In genomic region chr15:83676286-83676685, GRCm38 (mm10) we compare ENCODE assay signal across 17 mouse cellular contexts. TPM values are rescaled to one million over a fixed set of nuclear protein-coding genes. Genes with fewer than 3 reads are reported as not detected.
"Had no signal": no experiment of that assay in that cellular context is flagged by ENCODE, and none has a peak within 500 bp of the region (broad histone marks: within the 10 kb centered on the region; RNA-seq: fewer than 3 reads in every experiment).

No protein-coding gene starts in this region.

- H3K4me2 ChIP-seq: limb, embryonic 15.5 days; liver, embryonic 12.5 days; lung, embryonic 15.5 days; midbrain, embryonic 11.5 days; midbrain, embryonic 15.5 days; neural tube, embryonic 12.5 days; stomach, embryonic 15.5 days had no signal

- DNase-seq: kidney, postnatal 14 days; lung, postnatal 14 days; right cerebral cortex, postnatal 14 days; thymus, adult 2 months; thymus, postnatal 25 days had no signal

- H3K9me3 ChIP-seq: limb, embryonic 15.5 days; liver, embryonic 12.5 days; lung, embryonic 15.5 days; midbrain, embryonic 15.5 days; neural tube, embryonic 12.5 days; stomach, embryonic 15.5 days had no signal

- H3K9ac ChIP-seq: limb, embryonic 15.5 days; liver, embryonic 12.5 days; lung, embryonic 15.5 days; midbrain, embryonic 15.5 days; neural tube, embryonic 12.5 days; stomach, embryonic 15.5 days had no signal

- H3K4me3 ChIP-seq: left cerebral cortex, adult 2 months; limb, embryonic 15.5 days; liver, embryonic 12.5 days; lung, embryonic 15.5 days; megakaryocyte, embryonic 14.5 days; midbrain, embryonic 15.5 days; neural tube, embryonic 12.5 days; stomach, embryonic 15.5 days had no signal

- H3K27me3 ChIP-seq: stomach, embryonic 15.5 days had no signal

- ATAC-seq: liver, embryonic 12.5 days; midbrain, embryonic 15.5 days had no signal

- H3K36me3 ChIP-seq: limb, embryonic 15.5 days; liver, embryonic 12.5 days; lung, embryonic 15.5 days; midbrain, embryonic 15.5 days; stomach, embryonic 15.5 days had no signal

- H3K4me1 ChIP-seq: liver, embryonic 12.5 days; megakaryocyte, embryonic 14.5 days had no signal

- H3K27ac ChIP-seq: left cerebral cortex, adult 2 months; limb, embryonic 15.5 days; liver, embryonic 12.5 days; lung, embryonic 15.5 days; macrophage; midbrain, embryonic 15.5 days; neural tube, embryonic 12.5 days; stomach, embryonic 15.5 days had no signal

RNA-seq across cellular contexts. Expression of gene Scube1, which starts 48.5 kb away (rescaled TPM):
- total RNA-seq: monocyte, adult 5-6 weeks; neutrophil, adult 5-6 weeks had no signal
- polyA plus RNA-seq: macrophage had no signal
